Mouse (Mus musculus) ES-Bruce4 (cell line): ENCODE results near the gene Szt2.

Experiments
- CTCF ChIP-seq: IDR thresholded peaks from one replicate; pipeline ENCODE4 v1.8.1; 2011; ENCODE audit warnings: low read depth, low read length
- POLR2A ChIP-seq: IDR thresholded peaks from one replicate; pipeline ENCODE4 v1.8.1; 2011; ENCODE audit warnings: low read length; ENCODE audit not compliant: insufficient read depth

GRCm38 (mm10) chr4:118424541-118425160 is 15.6 kb upstream of the Szt2 start:
- TF ChIP-seq CTCF (no peak), POLR2A (no peak)
